Mouse (Mus musculus) heart, adult 2 months (tissue): ENCODE measurements around the gene Usp28.

ENCODE experiments used
- CTCF ChIP-seq: fragments of 200-600 bp; IDR thresholded peaks from 2 replicates; pipeline ENCODE4 v1.8.1; 2022; ENCODE audit warnings: antibody characterized with exemption, mild to moderate bottlenecking, moderate library complexity
- EP300 ChIP-seq: fragments of 200-500 bp; IDR thresholded peaks from 2 replicates; pipeline ENCODE4 v1.6.1; 2011; ENCODE audit warnings: low read depth, low read length, control low read depth; ENCODE audit not compliant: insufficient read depth
- POLR2A ChIP-seq: fragments of 200-500 bp; IDR thresholded peaks from 2 replicates; pipeline ENCODE4 v1.6.1; 2011; ENCODE audit warnings: mild to moderate bottlenecking, low read depth, low read length, control low read depth; ENCODE audit not compliant: insufficient read depth

GRCm38 (mm10) chr9:48962131-48962530 is 23.0 kb upstream of the Usp28 start:
- TF ChIP-seq EP300 (no peak), POLR2A (no peak), CTCF (no peak)
